In the genomic region with DNA sequence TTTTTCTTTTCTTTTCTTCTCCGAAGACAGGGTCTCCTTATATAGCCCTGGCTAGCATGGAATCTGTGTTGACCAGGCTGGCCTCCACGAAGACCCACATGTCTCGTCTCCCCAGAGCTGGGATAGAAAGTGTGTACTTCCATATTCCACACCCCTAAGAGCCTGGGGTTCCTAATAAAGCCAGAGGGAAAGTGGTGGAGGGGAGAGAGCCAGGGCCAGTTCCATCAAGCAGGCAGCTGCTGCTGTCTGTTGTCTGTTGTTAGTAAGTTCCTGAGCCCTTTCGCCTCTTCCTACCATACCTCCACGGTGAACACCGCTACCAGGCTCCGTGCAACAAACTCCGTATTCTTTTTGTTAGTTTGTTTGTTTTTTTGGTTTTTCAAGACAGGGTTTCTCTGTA, we compare ENCODE assay signal across 8 mouse cellular contexts. TPM values are rescaled to one million over a fixed set of nuclear protein-coding genes. Genes with fewer than 3 reads are reported as not detected.
DNase-seq lines count a peak whose midpoint lies in the region; ATAC-seq and TF ChIP-seq lines count a peak whose summit lies in the region.

No protein-coding gene starts in this region.

- H3K4me1 ChIP-seq in bone marrow macrophage, adult 2 months (ENCODE audit: control insufficient read depth, insufficient read depth, low read length), result peaks cover 17% of the 10 kb centered on the region
- peaks cover 17% of the 10 kb centered on the region for H3K4me1 ChIP-seq in hindbrain, embryonic 14.5 days (replicated peaks; ENCODE audit: control insufficient read depth, insufficient read depth, low read length)
- H3K4me1 ChIP-seq in midbrain, embryonic 15.5 days, result peaks cover 18% of the 10 kb centered on the region

- H3K9me3 ChIP-seq in hindbrain, embryonic 14.5 days (ENCODE audit: control insufficient read depth, low read length), result no peaks in the 10 kb centered on the region
- H3K9me3 ChIP-seq in midbrain, embryonic 15.5 days, result no peaks in the 10 kb centered on the region

- peak overlapping the region; percentile 32; the same call in 1 of the 2 replicates for H3K27ac ChIP-seq in layer of hippocampus, adult 2 months
- H3K27ac ChIP-seq in bone marrow macrophage, adult 2 months (ENCODE audit: insufficient read depth, low read depth, low read length), result peak overlapping the region; percentile 85
- H3K27ac ChIP-seq in hindbrain, embryonic 14.5 days, result no peak overlapping the region
- H3K27ac ChIP-seq in midbrain, embryonic 15.5 days, result no peak overlapping the region

- ATAC-seq in hindbrain, embryonic 14.5 days (ENCODE audit: low FRiP score), result no peak
- no peak for ATAC-seq in midbrain, embryonic 15.5 days (replicated peaks)

- H3K4me3 ChIP-seq in layer of hippocampus, adult 2 months, result no peak overlapping the region
- H3K4me3 ChIP-seq in bone marrow macrophage, adult 2 months (ENCODE audit: insufficient read depth, low read length), result peak overlapping the region; percentile 47
- no peak overlapping the region for H3K4me3 ChIP-seq in hindbrain, embryonic 14.5 days (replicated peaks; ENCODE audit: low read length)
- H3K4me3 ChIP-seq in midbrain, embryonic 15.5 days, result no peak overlapping the region

- peaks cover 15% of the 10 kb centered on the region for H3K27me3 ChIP-seq in hindbrain, embryonic 14.5 days (ENCODE audit: control insufficient read depth, insufficient read depth, low read length)
- H3K27me3 ChIP-seq in midbrain, embryonic 15.5 days (replicated peaks), result peaks cover 4% of the 10 kb centered on the region; the same call in 1 of the 2 replicates

- 51% methylated on average over 7 of the region's 8 CpGs for WGBS in hindbrain, embryonic 14.5 days
- WGBS in midbrain, embryonic 15.5 days, result 46% methylated on average over 8 of the region's 8 CpGs

- DNase-seq in layer of hippocampus, adult 2 months (ENCODE audit: low spot score in 2 of 2), result no peak
- DNase-seq in layer of hippocampus, adult 8-10 months (ENCODE audit: low spot score in 2 of 2), result no peak
- no peak for DNase-seq in hindbrain, embryonic 14.5 days (ENCODE audit: low spot score)
- no peak for DNase-seq in urinary bladder, adult 18-20 months (ENCODE audit: low spot score in 2 of 2)
- no peak for DNase-seq in adrenal gland, postnatal 36 days
- no peak for DNase-seq in thymus, postnatal 4 days

- no peak for TF ChIP-seq POLR2A in bone marrow macrophage, adult 2 months (IDR thresholded peaks at IDR 0.05; ENCODE audit: borderline replicate concordance, low read depth, low read length)

- no peaks in the 10 kb centered on the region for H3K36me3 ChIP-seq in hindbrain, embryonic 14.5 days (replicated peaks; ENCODE audit: control insufficient read depth, insufficient read depth)
- no peaks in the 10 kb centered on the region for H3K36me3 ChIP-seq in midbrain, embryonic 15.5 days (replicated peaks)

- no peak for TF ChIP-seq CTCF in layer of hippocampus, adult 2 months (conservative IDR thresholded peaks at IDR 0.05)
- no peak for TF ChIP-seq CTCF in bone marrow macrophage, adult 2 months (IDR thresholded peaks at IDR 0.05; ENCODE audit: low read depth, low read length)

- peak overlapping the region; percentile 59 for H3K4me2 ChIP-seq in hindbrain, embryonic 14.5 days (replicated peaks)
- peak overlapping the region; percentile 44; the same call in 1 of the 2 replicates for H3K4me2 ChIP-seq in midbrain, embryonic 15.5 days

- no peak overlapping the region for H3K9ac ChIP-seq in hindbrain, embryonic 14.5 days
- H3K9ac ChIP-seq in midbrain, embryonic 15.5 days, result no peak overlapping the region

RNA-seq across cellular contexts. Expression of gene Lgals1, which starts 2.0 kb away (rescaled TPM):
- 10 to 100 TPM; 18.9 to 20.2 TPM for total RNA-seq in layer of hippocampus, adult 2 months (2021)
- total RNA-seq in layer of hippocampus, adult 8-10 months (2022), result 10 to 100 TPM; 16.9 to 40.3 (median 28.2) TPM
- 1,085 and 1,245 TPM in 2 replicates for polyA plus RNA-seq in bone marrow macrophage, adult 2 months (2012; ENCODE audit: insufficient read depth, insufficient read length, missing spikeins)
- 117 and 157 TPM in 2 replicates for polyA plus RNA-seq in hindbrain, embryonic 14.5 days (2014; fragmentation: Nextera tagmentation; extraction: Ambion mirVana)
- 80.4 and 93.5 TPM in 2 replicates for polyA plus RNA-seq in midbrain, embryonic 15.5 days (2015; fragmentation: Nextera tagmentation; extraction: Ambion mirVana)
- 100 to 1,000 TPM; 303 to 486 TPM for total RNA-seq in adrenal gland, postnatal 36 days (2021)

RNA-seq across cellular contexts. Expression of gene Nol12, which starts 6.2 kb away (rescaled TPM):
- 10 to 100 TPM; 41.4 to 41.8 TPM for total RNA-seq in layer of hippocampus, adult 2 months (2021)
- total RNA-seq in layer of hippocampus, adult 8-10 months (2022), result 10 to 100 TPM; 34.4 to 41.8 (median 37.7) TPM
- polyA plus RNA-seq in bone marrow macrophage, adult 2 months (2012; ENCODE audit: insufficient read depth, insufficient read length, missing spikeins), result 25.7 and 28.1 TPM in 2 replicates
- 57.7 and 59.2 TPM in 2 replicates for polyA plus RNA-seq in hindbrain, embryonic 14.5 days (2014; fragmentation: Nextera tagmentation; extraction: Ambion mirVana)
- 62.5 and 65.8 TPM in 2 replicates for polyA plus RNA-seq in midbrain, embryonic 15.5 days (2015; fragmentation: Nextera tagmentation; extraction: Ambion mirVana)
- total RNA-seq in adrenal gland, postnatal 36 days (2021), result 10 to 100 TPM; 41.5 to 47.4 TPM

RNA-seq across cellular contexts. Expression of gene Pdxp, which starts 14.8 kb away (rescaled TPM):
- 100 to 1,000 TPM; 162 to 172 TPM for total RNA-seq in layer of hippocampus, adult 2 months (2021)
- 100 to 1,000 TPM; 140 to 156 (median 148) TPM for total RNA-seq in layer of hippocampus, adult 8-10 months (2022)
- polyA plus RNA-seq in bone marrow macrophage, adult 2 months (2012; ENCODE audit: insufficient read depth, insufficient read length, missing spikeins), result 1.7 and 2.3 TPM in 2 replicates
- 105 and 121 TPM in 2 replicates for polyA plus RNA-seq in hindbrain, embryonic 14.5 days (2014; fragmentation: Nextera tagmentation; extraction: Ambion mirVana)
- 112 and 125 TPM in 2 replicates for polyA plus RNA-seq in midbrain, embryonic 15.5 days (2015; fragmentation: Nextera tagmentation; extraction: Ambion mirVana)
- total RNA-seq in adrenal gland, postnatal 36 days (2021), result 1 to 10 TPM; 3.3 to 3.7 TPM

RNA-seq across cellular contexts. Expression of gene Triobp, which starts 19.0 kb away (rescaled TPM):
- 10 to 100 TPM; 10.0 to 13.4 TPM for total RNA-seq in layer of hippocampus, adult 2 months (2021)
- total RNA-seq in layer of hippocampus, adult 8-10 months (2022), result 10 to 100 TPM in 2 of 4 experiments, 1 to 10 TPM in 2; 7.0 to 14.1 (median 11.5) TPM
- polyA plus RNA-seq in bone marrow macrophage, adult 2 months (2012; ENCODE audit: insufficient read depth, insufficient read length, missing spikeins), result 28.7 and 33.2 TPM in 2 replicates
- polyA plus RNA-seq in hindbrain, embryonic 14.5 days (2014; fragmentation: Nextera tagmentation; extraction: Ambion mirVana), result 37.4 and 41.1 TPM in 2 replicates
- 51.7 and 55.5 TPM in 2 replicates for polyA plus RNA-seq in midbrain, embryonic 15.5 days (2015; fragmentation: Nextera tagmentation; extraction: Ambion mirVana)
- total RNA-seq in adrenal gland, postnatal 36 days (2021), result 100 to 1,000 TPM; 111 to 142 TPM

RNA-seq across cellular contexts. Expression of gene Sh3bp1, which starts 29.0 kb away (rescaled TPM):
- total RNA-seq in layer of hippocampus, adult 2 months (2021), result 10 to 100 TPM; 27.7 to 41.8 TPM
- 10 to 100 TPM; 28.9 to 33.0 (median 31.8) TPM for total RNA-seq in layer of hippocampus, adult 8-10 months (2022)
- 158 and 180 TPM in 2 replicates for polyA plus RNA-seq in bone marrow macrophage, adult 2 months (2012; ENCODE audit: insufficient read depth, insufficient read length, missing spikeins)
- polyA plus RNA-seq in hindbrain, embryonic 14.5 days (2014; fragmentation: Nextera tagmentation; extraction: Ambion mirVana), result 3.7 and 5.5 TPM in 2 replicates
- polyA plus RNA-seq in midbrain, embryonic 15.5 days (2015; fragmentation: Nextera tagmentation; extraction: Ambion mirVana), result 3.6 and 4.2 TPM in 2 replicates
- 1 to 10 TPM; 7.2 to 8.5 TPM for total RNA-seq in adrenal gland, postnatal 36 days (2021)

Comparison
In these comparisons a context has a peak if more than half of its experiments do, and no peak if none do; other contexts are left out.
1. H3K27ac ChIP-seq: peak in layer of hippocampus, adult 2 months (single experiment) and bone marrow macrophage, adult 2 months (single experiment); none in hindbrain, embryonic 14.5 days (single experiment) and midbrain, embryonic 15.5 days (single experiment).
2. RNA of gene Lgals1, which starts 2.0 kb away (total RNA-seq): 303 to 486 TPM in adrenal gland, postnatal 36 days; 16.9 to 40.3 TPM in layer of hippocampus, adult 8-10 months and 18.9 to 20.2 TPM in layer of hippocampus, adult 2 months; every median in the first group is over 4 times any median in the second.
3. RNA of gene Pdxp, which starts 14.8 kb away (total RNA-seq): 162 to 172 TPM in layer of hippocampus, adult 2 months and 140 to 156 TPM in layer of hippocampus, adult 8-10 months; 3.3 to 3.7 TPM in adrenal gland, postnatal 36 days; every median in the first group is over 10 times any median in the second.